Mouse (Mus musculus) stomach, postnatal 0 days (tissue): Measurements from ENCODE around the gene Slc10a7. TPM values are rescaled to one million over a fixed set of nuclear protein-coding genes. Genes with fewer than 3 reads are reported as not detected.

ENCODE experiments used
- ATAC-seq: fragments of 200-750 bp; cut with Nextera tagmentation; 2 replicates; pipeline ENCODE4 v1.8.0; 2017; ENCODE audit not compliant: low FRiP score, low TSS enrichment
- DNase-seq: peaks from one replicate; pipeline ENCODE4 v3.0.0-alpha.2; 2016; ENCODE audit warnings: low spot score
- H3K27ac ChIP-seq: fragments of 300-500 bp; sonication (generic); replicated peaks from 2 replicates; pipeline ENCODE4 v1.5.1; 2014; ENCODE audit warnings: mild to moderate bottlenecking, control low read depth
- H3K27me3 ChIP-seq: fragments of 300-500 bp; sonication (generic); 2 replicates; pipeline ENCODE4 v1.6.1; 2014; ENCODE audit warnings: low read length; ENCODE audit not compliant: control insufficient read depth, insufficient read depth
- H3K36me3 ChIP-seq: fragments of 300-500 bp; sonication (generic); 2 replicates; pipeline ENCODE4 v1.6.1; 2014; ENCODE audit warnings: low read length, mixed read lengths; ENCODE audit not compliant: control insufficient read depth, insufficient read depth
- H3K4me1 ChIP-seq: fragments of 300-500 bp; sonication (generic); replicated peaks from 2 replicates; pipeline ENCODE4 v1.6.1; 2014; ENCODE audit warnings: antibody characterized with exemption; ENCODE audit not compliant: control insufficient read depth, insufficient read depth
- H3K4me2 ChIP-seq: fragments of 300-500 bp; sonication (generic); replicated peaks from 2 replicates; pipeline ENCODE4 v1.6.1; 2014; ENCODE audit warnings: low read depth, mild to moderate bottlenecking, control low read depth, moderate library complexity
- H3K4me3 ChIP-seq: fragments of 300-500 bp; sonication (generic); 2 replicates; pipeline ENCODE4 v1.5.1; 2014; ENCODE audit warnings: low read depth, low read length, control low read depth
- H3K9ac ChIP-seq: fragments of 300-500 bp; sonication (generic); 2 replicates; pipeline ENCODE4 v1.6.1; 2014; ENCODE audit warnings: mild to moderate bottlenecking, low read length, control low read depth, mixed read lengths
- H3K9me3 ChIP-seq: fragments of 300-500 bp; sonication (generic); 2 replicates; pipeline ENCODE4 v1.6.1; 2016; ENCODE audit warnings: low read length; ENCODE audit not compliant: control insufficient read depth
- CTCF ChIP-seq: IDR thresholded peaks from 2 replicates; pipeline ENCODE4 v1.5.1; 2016; ENCODE audit warnings: antibody characterized with exemption, low read depth, mild to moderate bottlenecking, moderate library complexity
- EP300 ChIP-seq: optimal IDR thresholded peaks from 2 replicates; pipeline ENCODE3; 2016; ENCODE audit warnings: antibody characterized with exemption
- WGBS: fragments of 180-500 bp; shearing (Covaris S2); extraction: QIAGEN DNeasy Blood & Tissue Kit; methylation state at CpG from one replicate; pipeline ENCODE4 v1.1.7; 2014; 5-methylcytosine and 5-hydroxymethylcytosine counted together
- polyA plus RNA-seq: library from polyadenylated mRNA; unstranded; fragments of >200 nt; fragmentation: Nextera tagmentation; extraction: Ambion mirVana; gene quantifications from 2 replicates; pipeline ENCODE4 v1.2.1, GENCODE M21; 2015

The Slc10a7 gene
- polyA plus RNA-seq, 1 experiment from 2014 or later: 11.3 TPM

- DNase-seq (peak; percentile 20), ATAC-seq (no peak)
- TF ChIP-seq EP300 (no peak), CTCF (no peak)
- no peaks in the 10 kb centered on the region for H3K9me3 ChIP-seq
- peaks cover 2% of the 10 kb centered on the region; the same call in 1 of the 2 replicates for H3K36me3 ChIP-seq
- no peaks in the 10 kb centered on the region for H3K4me1 ChIP-seq
- no peak overlapping the region for H3K27ac ChIP-seq
- H3K9ac ChIP-seq: no peak overlapping the region
- H3K27me3 ChIP-seq: no peaks in the 10 kb centered on the region
- 88% methylated on average over 12 of the region's 12 CpGs for WGBS
- no peak overlapping the region for H3K4me3 ChIP-seq
- H3K4me2 ChIP-seq: no peak overlapping the region
Observed at GRCm38 (mm10) chr8:78664306-78664940, 155.3 kb downstream of the Slc10a7 start.

GRCm38 (mm10) chr8:78667399-78667798 is 158.3 kb downstream of the Slc10a7 start:
- H3K27ac ChIP-seq: no peak overlapping the region
- whole genome bisulfite sequencing: 88% methylated on average over 5 of the region's 5 CpGs
- H3K27me3 ChIP-seq: no peaks in the 10 kb centered on the region
- DNase-seq (no peak), ATAC-seq (no peak)
- TF ChIP-seq EP300 (no peak), CTCF (no peak)
- peaks cover 2% of the 10 kb centered on the region; the same call in 1 of the 2 replicates for H3K36me3 ChIP-seq
- H3K9ac ChIP-seq: no peak overlapping the region
- H3K4me3 ChIP-seq: no peak overlapping the region
- H3K4me2 ChIP-seq: no peak overlapping the region
- H3K9me3 ChIP-seq: no peaks in the 10 kb centered on the region
- H3K4me1 ChIP-seq: no peaks in the 10 kb centered on the region

GRCm38 (mm10) chr8:78668206-78668605 is 159.1 kb downstream of the Slc10a7 start:
- Histone ChIP-seq H3K27ac (no peak overlapping the region), H3K9ac (no peak overlapping the region), H3K4me3 (no peak overlapping the region), H3K4me1 (no peaks in the 10 kb centered on the region), H3K9me3 (no peaks in the 10 kb centered on the region), H3K4me2 (no peak overlapping the region), H3K36me3 (peaks cover 2% of the 10 kb centered on the region; the same call in 1 of the 2 replicates), H3K27me3 (no peaks in the 10 kb centered on the region)
- 59% methylated on average over 5 of the region's 5 CpGs for WGBS
- no peak for DNase-seq
- no peak for ATAC-seq
- TF ChIP-seq EP300: no peak
- TF ChIP-seq CTCF: no peak

- no peak for DNase-seq
- Histone ChIP-seq H3K27me3 (no peaks in the 10 kb centered on the region), H3K4me2 (no peak overlapping the region), H3K9me3 (no peaks in the 10 kb centered on the region), H3K4me3 (no peak overlapping the region), H3K27ac (no peak overlapping the region), H3K9ac (no peak overlapping the region), H3K36me3 (peaks cover 2% of the 10 kb centered on the region; the same call in 1 of the 2 replicates), H3K4me1 (no peaks in the 10 kb centered on the region)
- WGBS: 74% methylated on average over 7 of the region's 7 CpGs
- TF ChIP-seq EP300: no peak
- no peak for TF ChIP-seq CTCF
- no peak for ATAC-seq
Observed at GRCm38 (mm10) chr8:78670241-78670640, 161.1 kb downstream of the Slc10a7 start.

GRCm38 (mm10) chr8:78678541-78679219 is 169.5 kb downstream of the Slc10a7 start:
- ATAC-seq (no peak), DNase-seq (no peak)
- Histone ChIP-seq H3K36me3 (no peaks in the 10 kb centered on the region), H3K9ac (no peak overlapping the region), H3K4me3 (no peak overlapping the region), H3K27me3 (no peaks in the 10 kb centered on the region), H3K4me1 (no peaks in the 10 kb centered on the region), H3K27ac (no peak overlapping the region), H3K9me3 (no peaks in the 10 kb centered on the region), H3K4me2 (no peak overlapping the region)
- WGBS: 76% methylated on average over 10 of the region's 10 CpGs
- TF ChIP-seq CTCF (no peak), EP300 (no peak)

GRCm38 (mm10) chr8:78690795-78691194 is 181.6 kb downstream of the Slc10a7 start:
- Histone ChIP-seq H3K36me3 (0 out of 2 replicates have a peak, but pooled peaks cover 2% of the 10 kb centered on the region), H3K4me1 (no peaks in the 10 kb centered on the region), H3K9ac (no peak overlapping the region), H3K4me3 (no peak overlapping the region), H3K27ac (no peak overlapping the region), H3K27me3 (no peaks in the 10 kb centered on the region), H3K4me2 (no peak overlapping the region), H3K9me3 (no peaks in the 10 kb centered on the region)
- 0 out of 2 replicates have a peak, but pooled peaks have one; percentile 40 for ATAC-seq
- 66% methylated on average over 10 of the region's 10 CpGs for WGBS
- TF ChIP-seq EP300 (no peak), CTCF (no peak)
- no peak for DNase-seq
